Mouse (Mus musculus): ENCODE measurements around the gene Vsig4. TPM values are rescaled to one million over a fixed set of nuclear protein-coding genes. Genes with fewer than 3 reads are reported as not detected.
"Not testable (repeated sequence)": the region's sequence is repeated elsewhere in the genome, so short reads cannot be mapped to it uniquely, and the experiment has no call there.

The Vsig4 gene
- polyA plus RNA-seq, 1 experiment, result not detected

GRCm38 (mm10) chrX:96206872-96207271 is 86.4 kb downstream of the Vsig4 start:
- TF ChIP-seq MYOG (IDR thresholded peaks at IDR 0.05; ENCODE audit: control insufficient read depth, extremely low read depth, insufficient read length) (no peak), MAX (IDR thresholded peaks at IDR 0.05) (no peak), FOSL1 (IDR thresholded peaks at IDR 0.05; ENCODE audit: insufficient read depth, low read length, poor library complexity, severe bottlenecking) (no peak), CEBPB (IDR thresholded peaks at IDR 0.05; ENCODE audit: low read depth) (no peak), CTCF (IDR thresholded peaks at IDR 0.05; ENCODE audit: control insufficient read depth, insufficient read depth, insufficient read length) (no peak), USF1 (IDR thresholded peaks at IDR 0.05; ENCODE audit: low read depth) (no peak), MYOD1 (IDR thresholded peaks at IDR 0.05; ENCODE audit: control insufficient read depth, insufficient read length, low read depth) (no peak)

GRCm38 (mm10) chrX:96205143-96205542 is 88.1 kb downstream of the Vsig4 start:
- H3K27me3 ChIP-seq (ENCODE audit: control insufficient read depth, insufficient read depth, insufficient read length); H3K79me2 ChIP-seq (ENCODE audit: control insufficient read depth, insufficient read depth); H3K79me3 ChIP-seq (ENCODE audit: low read depth); H3K36me3 ChIP-seq (ENCODE audit: control insufficient read depth, insufficient read depth); H3ac ChIP-seq (ENCODE audit: control insufficient read depth, insufficient read length, low read depth); H3K4me3 ChIP-seq (ENCODE audit: insufficient read depth, poor library complexity, severe bottlenecking): not testable (repeated sequence)

More at GRCm38 (mm10) chrX:96206872-96207271, 86.4 kb downstream of the Vsig4 start:
- Histone ChIP-seq H3K27me3 (ENCODE audit: control insufficient read depth, insufficient read depth, insufficient read length) (no peaks in the 10 kb centered on the region), H3K79me3 (ENCODE audit: low read depth) (no peaks in the 10 kb centered on the region), H3K4me3 (ENCODE audit: insufficient read depth, poor library complexity, severe bottlenecking) (no peak overlapping the region), H3K79me2 (ENCODE audit: control insufficient read depth, insufficient read depth) (no peaks in the 10 kb centered on the region), H3ac (ENCODE audit: control insufficient read depth, insufficient read length, low read depth) (no peak overlapping the region), H3K36me3 (ENCODE audit: control insufficient read depth, insufficient read depth) (no peaks in the 10 kb centered on the region)

Small RNAs within 50 kb of the gene (microRNA-seq; reads per million reads assigned to microRNA genes)
- 0.48 reads per million, percentile 8 among the genes with 10 or more reads in this experiment for gene Mir223 (ENCODE audit: borderline microRNAs expressed)

Other genes with a start within 250 kb of the Vsig4 start
- gene Msn, start 197.4 kb downstream of the Vsig4 start, polyA plus RNA-seq (2012; fragmentation: generic; extraction: Trizol), result 280 TPM
- not detected for gene Heph, start 161.9 kb upstream of the Vsig4 start, polyA plus RNA-seq (2012; fragmentation: generic; extraction: Trizol)
- gene Hsf3, start 162.9 kb upstream of the Vsig4 start, polyA plus RNA-seq (2012; fragmentation: generic; extraction: Trizol), result not detected